Mouse (Mus musculus) embryonic facial prominence, embryonic 13.5 days (tissue): ENCODE measurements at regions not wholly inside any gene's neighbourhood (a gene's known extent, or its start where the extent isn't known, plus 50 kb on each side); places are given as distances from the start of the nearest gene placed in this dataset.
A peak's percentile ranks its signal among the peaks of the same experiment; 100 is the strongest.

Source experiments
- ATAC-seq: fragments of 200-750 bp; cut with Nextera tagmentation; 2 replicates; pipeline ENCODE4 v1.8.0; 2017; ENCODE audit warnings: low read depth; ENCODE audit not compliant: insufficient number of reproducible peaks, insufficient read depth, low FRiP score, low TSS enrichment
- H3K27ac ChIP-seq: fragments of 300-500 bp; sonication (generic); 2 replicates; pipeline ENCODE4 v1.5.1; 2015; ENCODE audit warnings: moderate library complexity, mild to moderate bottlenecking, inconsistent platforms
- H3K27me3 ChIP-seq: fragments of 300-500 bp; sonication (generic); 2 replicates; pipeline ENCODE4 v1.6.1; 2015; ENCODE audit warnings: mild to moderate bottlenecking, inconsistent platforms
- H3K36me3 ChIP-seq: fragments of 300-500 bp; sonication (generic); 2 replicates; pipeline ENCODE4 v1.6.1; 2015; ENCODE audit warnings: mild to moderate bottlenecking, inconsistent platforms
- H3K4me1 ChIP-seq: fragments of 300-500 bp; sonication (generic); 2 replicates; pipeline ENCODE4 v1.6.1; 2015; ENCODE audit warnings: inconsistent platforms
- H3K4me2 ChIP-seq: fragments of 300-500 bp; sonication (generic); 2 replicates; pipeline ENCODE4 v1.6.1; 2015; ENCODE audit warnings: moderate library complexity, mild to moderate bottlenecking, inconsistent platforms
- H3K4me3 ChIP-seq: fragments of 300-500 bp; sonication (generic); 2 replicates; pipeline ENCODE4 v1.5.1; 2015; ENCODE audit warnings: mild to moderate bottlenecking, inconsistent platforms
- H3K9ac ChIP-seq: fragments of 300-500 bp; sonication (generic); 2 replicates; pipeline ENCODE4 v1.6.1; 2015; ENCODE audit warnings: mild to moderate bottlenecking, inconsistent platforms
- H3K9me3 ChIP-seq: fragments of 300-500 bp; sonication (generic); 2 replicates; pipeline ENCODE4 v1.6.1; 2016; ENCODE audit warnings: inconsistent platforms
- WGBS: fragments of 180-500 bp; shearing (Covaris S2); methylation state at CpG from one replicate; pipeline ENCODE4 v1.1.7; 2015; ENCODE audit warnings: mixed read lengths; 5-methylcytosine and 5-hydroxymethylcytosine counted together

GRCm38 (mm10) chr6:106876690-106877089 lies 76.8 kb upstream of the Crbn start:
- H3K9ac ChIP-seq, result no peak overlapping the region
- H3K4me3 ChIP-seq, result no peak overlapping the region
- no peaks in the 10 kb centered on the region for H3K27me3 ChIP-seq
- 83% methylated on average over 1 of the region's 1 CpGs for WGBS
- H3K27ac ChIP-seq, result no peak overlapping the region
- H3K4me2 ChIP-seq, result no peak overlapping the region
- H3K9me3 ChIP-seq, result no peaks in the 10 kb centered on the region
- no peaks in the 10 kb centered on the region for H3K4me1 ChIP-seq
- H3K36me3 ChIP-seq, result no peaks in the 10 kb centered on the region
- no peak for ATAC-seq

- Histone ChIP-seq H3K4me1 (no peaks in the 10 kb centered on the region), H3K27ac (no peak overlapping the region), H3K27me3 (no peaks in the 10 kb centered on the region), H3K36me3 (no peaks in the 10 kb centered on the region), H3K4me3 (no peak overlapping the region), H3K9ac (no peak overlapping the region), H3K4me2 (no peak overlapping the region), H3K9me3 (no peaks in the 10 kb centered on the region)
- ATAC-seq, result no peak
- WGBS, result 41% methylated on average over 4 of the region's 4 CpGs
These were observed 92.2 kb upstream of the Crbn start for GRCm38 (mm10) chr6:106891879-106892638.

- no peaks in the 10 kb centered on the region for H3K9me3 ChIP-seq
- no peaks in the 10 kb centered on the region for H3K36me3 ChIP-seq
- no peak overlapping the region for H3K9ac ChIP-seq
- no peaks in the 10 kb centered on the region for H3K4me1 ChIP-seq
- H3K4me3 ChIP-seq, result no peak overlapping the region
- no peak overlapping the region for H3K27ac ChIP-seq
- H3K27me3 ChIP-seq, result no peaks in the 10 kb centered on the region
- 32% methylated on average over 2 of the region's 2 CpGs for WGBS
- no peak for ATAC-seq
- H3K4me2 ChIP-seq, result no peak overlapping the region
These were observed 92.7 kb upstream of the Crbn start for GRCm38 (mm10) chr6:106892639-106892934.

GRCm38 (mm10) chr6:106903953-106904683 lies 104.2 kb upstream of the Crbn start:
- Histone ChIP-seq H3K27ac (no peak overlapping the region), H3K4me2 (no peak overlapping the region), H3K27me3 (no peaks in the 10 kb centered on the region), H3K9ac (no peak overlapping the region), H3K9me3 (no peaks in the 10 kb centered on the region), H3K4me3 (no peak overlapping the region), H3K36me3 (no peaks in the 10 kb centered on the region), H3K4me1 (no peaks in the 10 kb centered on the region)
- no peak for ATAC-seq
- 91% methylated on average over 8 of the region's 8 CpGs for whole genome bisulfite sequencing

GRCm38 (mm10) chr6:106915121-106915520 lies 115.2 kb upstream of the Crbn start:
- 87% methylated on average over 2 of the region's 2 CpGs for WGBS
- H3K9me3 ChIP-seq, result no peaks in the 10 kb centered on the region
- no peaks in the 10 kb centered on the region for H3K27me3 ChIP-seq
- no peak for ATAC-seq
- no peak overlapping the region for H3K4me3 ChIP-seq
- no peak overlapping the region for H3K4me2 ChIP-seq
- H3K4me1 ChIP-seq, result no peaks in the 10 kb centered on the region
- no peak overlapping the region for H3K27ac ChIP-seq
- no peak overlapping the region for H3K9ac ChIP-seq
- H3K36me3 ChIP-seq, result no peaks in the 10 kb centered on the region

GRCm38 (mm10) chr6:106916683-106917289 lies 116.9 kb upstream of the Crbn start:
- H3K27me3 ChIP-seq, result no peaks in the 10 kb centered on the region
- WGBS, result 94% methylated on average over 3 of the region's 3 CpGs
- no peaks in the 10 kb centered on the region for H3K4me1 ChIP-seq
- no peak overlapping the region for H3K4me3 ChIP-seq
- H3K27ac ChIP-seq, result no peak overlapping the region
- no peak overlapping the region for H3K4me2 ChIP-seq
- H3K36me3 ChIP-seq, result no peaks in the 10 kb centered on the region
- ATAC-seq, result no peak
- no peaks in the 10 kb centered on the region for H3K9me3 ChIP-seq
- no peak overlapping the region for H3K9ac ChIP-seq

GRCm38 (mm10) chr6:106920951-106921350 lies 121.1 kb upstream of the Crbn start:
- H3K27me3 ChIP-seq, result no peaks in the 10 kb centered on the region
- H3K9ac ChIP-seq, result no peak overlapping the region
- ATAC-seq, result no peak
- H3K36me3 ChIP-seq, result no peaks in the 10 kb centered on the region
- H3K4me2 ChIP-seq, result no peak overlapping the region
- WGBS, result 56% methylated on average over 2 of the region's 2 CpGs
- H3K4me1 ChIP-seq, result no peaks in the 10 kb centered on the region
- H3K4me3 ChIP-seq, result no peak overlapping the region
- H3K27ac ChIP-seq, result no peak overlapping the region
- no peaks in the 10 kb centered on the region for H3K9me3 ChIP-seq

GRCm38 (mm10) chr6:106925486-106925885 lies 125.6 kb upstream of the Crbn start:
- ATAC-seq, result no peak
- Histone ChIP-seq H3K36me3 (no peaks in the 10 kb centered on the region), H3K9me3 (no peaks in the 10 kb centered on the region; the same call in 1 of the 2 replicates), H3K9ac (no peak overlapping the region), H3K4me2 (no peak overlapping the region), H3K4me1 (no peaks in the 10 kb centered on the region), H3K27ac (no peak overlapping the region), H3K4me3 (no peak overlapping the region), H3K27me3 (no peaks in the 10 kb centered on the region)
- 59% methylated on average over 2 of the region's 2 CpGs for WGBS

- Histone ChIP-seq H3K9ac (no peak overlapping the region), H3K9me3 (no peaks in the 10 kb centered on the region), H3K4me2 (no peak overlapping the region), H3K27me3 (no peaks in the 10 kb centered on the region), H3K36me3 (no peaks in the 10 kb centered on the region), H3K4me3 (no peak overlapping the region), H3K27ac (no peak overlapping the region), H3K4me1 (no peaks in the 10 kb centered on the region)
- ATAC-seq, result no peak
- WGBS, result 85% methylated on average over 6 of the region's 6 CpGs
These were observed 133.7 kb upstream of the Crbn start for GRCm38 (mm10) chr6:106933584-106933983.

GRCm38 (mm10) chr6:106946227-106946927 lies 146.5 kb upstream of the Crbn start:
- 61% methylated on average over 3 of the region's 3 CpGs for WGBS
- Histone ChIP-seq H3K36me3 (no peaks in the 10 kb centered on the region), H3K4me3 (no peak overlapping the region), H3K4me2 (no peak overlapping the region), H3K27ac (no peak overlapping the region), H3K9me3 (no peaks in the 10 kb centered on the region), H3K9ac (no peak overlapping the region), H3K4me1 (no peaks in the 10 kb centered on the region), H3K27me3 (no peaks in the 10 kb centered on the region)
- ATAC-seq, result 0 out of 2 replicates have a peak, but pooled peaks have one; percentile 26

- ATAC-seq, result no peak
- H3K4me3 ChIP-seq, result no peak overlapping the region
- no peak overlapping the region for H3K27ac ChIP-seq
- H3K27me3 ChIP-seq, result no peaks in the 10 kb centered on the region
- H3K9ac ChIP-seq, result no peak overlapping the region
- no peaks in the 10 kb centered on the region for H3K9me3 ChIP-seq
- no peaks in the 10 kb centered on the region for H3K36me3 ChIP-seq
- H3K4me1 ChIP-seq, result no peaks in the 10 kb centered on the region
- 69% methylated on average over 4 of the region's 4 CpGs for WGBS
- H3K4me2 ChIP-seq, result no peak overlapping the region
These were observed 151.0 kb upstream of the Crbn start for GRCm38 (mm10) chr6:106950909-106951308.
